Mouse (Mus musculus) bone marrow macrophage, adult 2 months (primary cell): ENCODE measurements around the gene Nmrk1.
"Not testable (repeated sequence)": the region's sequence is repeated elsewhere in the genome, so short reads cannot be mapped to it uniquely, and the experiment has no call there.

Experiments used
- CTCF ChIP-seq: IDR thresholded peaks from 2 replicates; pipeline ENCODE4 v1.5.1; 2012; ENCODE audit warnings: low read depth, mild to moderate bottlenecking, low read length, moderate library complexity
- POLR2A ChIP-seq: IDR thresholded peaks from 2 replicates; pipeline ENCODE4 v1.6.1; 2012; ENCODE audit warnings: mild to moderate bottlenecking, low read depth, low read length, borderline replicate concordance

- TF ChIP-seq POLR2A, CTCF: not testable (repeated sequence)
Measured at GRCm38 (mm10) chr19:18588801-18589200, 42.9 kb upstream of the Nmrk1 start.
